Mouse (Mus musculus) lung, embryonic 15.5 days (tissue): Measurements from ENCODE around the gene Clec12b. TPM values are rescaled to one million over a fixed set of nuclear protein-coding genes. Genes with fewer than 3 reads are reported as not detected.

ENCODE experiments used
- ATAC-seq: fragments of 200-750 bp; cut with Nextera tagmentation; 2 replicates; pipeline ENCODE4 v1.8.0; 2017; ENCODE audit warnings: moderate number of reproducible peaks, borderline replicate concordance; ENCODE audit not compliant: low FRiP score, low TSS enrichment; ENCODE audit errors: extremely low read depth
- H3K27ac ChIP-seq: fragments of 300-500 bp; sonication (generic); 2 replicates; pipeline ENCODE4 v1.5.1; 2015; ENCODE audit warnings: moderate library complexity, mild to moderate bottlenecking, inconsistent platforms
- H3K27me3 ChIP-seq: fragments of 300-500 bp; sonication (generic); 2 replicates; pipeline ENCODE4 v1.6.1; 2015; ENCODE audit warnings: inconsistent platforms
- H3K36me3 ChIP-seq: fragments of 300-500 bp; sonication (generic); 2 replicates; pipeline ENCODE4 v1.6.1; 2015; ENCODE audit warnings: inconsistent platforms
- H3K4me1 ChIP-seq: fragments of 300-500 bp; sonication (generic); 2 replicates; pipeline ENCODE4 v1.6.1; 2015; ENCODE audit warnings: inconsistent platforms
- H3K4me2 ChIP-seq: fragments of 300-500 bp; sonication (generic); 2 replicates; pipeline ENCODE4 v1.6.1; 2015; ENCODE audit warnings: inconsistent platforms, mild to moderate bottlenecking, moderate library complexity
- H3K4me3 ChIP-seq: fragments of 300-500 bp; sonication (generic); 2 replicates; pipeline ENCODE4 v1.5.1; 2015; ENCODE audit warnings: mild to moderate bottlenecking, inconsistent platforms
- H3K9ac ChIP-seq: fragments of 300-500 bp; sonication (generic); 2 replicates; pipeline ENCODE4 v1.6.1; 2015; ENCODE audit warnings: inconsistent platforms
- H3K9me3 ChIP-seq: fragments of 300-500 bp; sonication (generic); 2 replicates; pipeline ENCODE4 v1.6.1; 2016; ENCODE audit warnings: inconsistent platforms
- WGBS: fragments of 180-500 bp; shearing (Covaris S2); methylation state at CpG from one replicate; pipeline ENCODE4 v1.1.7; 2015; 5-methylcytosine and 5-hydroxymethylcytosine counted together
- polyA plus RNA-seq: library from polyadenylated mRNA; unstranded; fragments of >200 nt; fragmentation: Nextera tagmentation; extraction: Ambion mirVana; gene quantifications from 2 replicates; pipeline ENCODE4 v1.2.1, GENCODE M21; 2015

Clec12b gene
- polyA plus RNA-seq, 1 experiment from 2014 or later, result 0.47 TPM

- 35% methylated on average over 13 of the region's 13 CpGs for WGBS
- ATAC-seq, result no peak
- H3K9ac ChIP-seq, result no peak overlapping the region
These were observed 59.0 kb downstream of the Clec12b start for GRCm38 (mm10) chr6:129326568-129327150.

GRCm38 (mm10) chr6:129326016-129326415 is 59.7 kb downstream of the Clec12b start:
- 54% methylated on average over 1 of the region's 1 CpGs for WGBS
- no peak for ATAC-seq
- no peaks in the 10 kb centered on the region for H3K27me3 ChIP-seq

More at GRCm38 (mm10) chr6:129326568-129327150, 59.0 kb downstream of the Clec12b start:
- Histone ChIP-seq H3K27me3 (no peaks in the 10 kb centered on the region), H3K4me1 (no peaks in the 10 kb centered on the region), H3K27ac (no peak overlapping the region), H3K36me3 (no peaks in the 10 kb centered on the region), H3K4me3 (no peak overlapping the region), H3K4me2 (no peak overlapping the region), H3K9me3 (no peaks in the 10 kb centered on the region)

More at GRCm38 (mm10) chr6:129326016-129326415, 59.7 kb downstream of the Clec12b start:
- H3K9ac ChIP-seq, result no peak overlapping the region
- H3K36me3 ChIP-seq, result no peaks in the 10 kb centered on the region
- no peak overlapping the region for H3K4me3 ChIP-seq
- no peaks in the 10 kb centered on the region for H3K9me3 ChIP-seq
- no peak overlapping the region for H3K27ac ChIP-seq
- no peak overlapping the region for H3K4me2 ChIP-seq
- no peaks in the 10 kb centered on the region for H3K4me1 ChIP-seq

Other genes with a start within 250 kb of the Clec12b start
- gene Clec2d, start 205.3 kb downstream of the Clec12b start, polyA plus RNA-seq, result 1.2 and 1.5 TPM in 2 replicates
- gene Cd69, start 110.4 kb downstream of the Clec12b start, polyA plus RNA-seq, result 0.15 and 0.39 TPM in 2 replicates
- not detected in 2 replicates for gene 4922502D21Rik, start 54.1 kb downstream of the Clec12b start, polyA plus RNA-seq
- gene Clec12a, start 43.2 kb downstream of the Clec12b start, polyA plus RNA-seq, result 3.0 and 3.5 TPM in 2 replicates
- 2.6 and 4.6 TPM in 2 replicates for gene Clec1b, start 11.4 kb upstream of the Clec12b start, polyA plus RNA-seq
- gene Clec9a, start 23.0 kb upstream of the Clec12b start, polyA plus RNA-seq, result 0.95 and 1.0 TPM in 2 replicates
- gene Clec1a, start 66.1 kb upstream of the Clec12b start, polyA plus RNA-seq, result 25.0 and 27.8 TPM in 2 replicates
- gene Olr1, start 121.3 kb upstream of the Clec12b start, polyA plus RNA-seq, result 0.15 TPM in 1 of 2 replicates, not detected in the other
- 0.19 and 0.27 TPM in 2 replicates for gene Tmem52b, start 126.7 kb upstream of the Clec12b start, polyA plus RNA-seq
- gene Gabarapl1, start 147.3 kb upstream of the Clec12b start, polyA plus RNA-seq, result 47.0 and 48.2 TPM in 2 replicates
- not detected in 2 replicates for gene Klre1, start 192.0 kb upstream of the Clec12b start, polyA plus RNA-seq
- gene Klrd1, start 205.9 kb upstream of the Clec12b start, polyA plus RNA-seq, result 0.55 TPM in 1 of 2 replicates, not detected in the other
- gene Klrk1, start 238.0 kb upstream of the Clec12b start, polyA plus RNA-seq, result 0.10 and 0.34 TPM in 2 replicates